Mouse (Mus musculus): Measurements from ENCODE around the gene Gm21887.
"Not testable (repeated sequence)": the region's sequence is repeated elsewhere in the genome, so short reads cannot be mapped to it uniquely, and the experiment has no call there.

GRCm38 (mm10) chrX:169998559-169999219, 10.8 kb upstream of the Gm21887 start:
- not testable (repeated sequence) for TF ChIP-seq CTCF (IDR thresholded peaks at IDR 0.05; ENCODE audit: insufficient read depth, low read length); POLR2A (IDR thresholded peaks at IDR 0.05; ENCODE audit: borderline replicate concordance, extremely low read depth, low read depth, low read length)
